In genomic region chr2:10375024-10375372, GRCm38 (mm10) we compare ENCODE assay signal across 8 mouse cellular contexts. TPM values are rescaled to one million over a fixed set of nuclear protein-coding genes. Genes with fewer than 3 reads are reported as not detected.
A peak's percentile ranks its signal among the peaks of the same experiment; 100 is the strongest.
DNase-seq lines count a peak whose midpoint lies in the region; ATAC-seq and TF ChIP-seq lines count a peak whose summit lies in the region.

No protein-coding gene starts in this region.

- H3K4me3 ChIP-seq in embryonic facial prominence, embryonic 14.5 days (ENCODE audit: low read depth, low read length): peak overlapping the region; percentile 64
- H3K4me3 ChIP-seq in hindbrain, postnatal 0 days (ENCODE audit: low read length): peak overlapping the region; percentile 70
- peak overlapping the region; percentile 58 for H3K4me3 ChIP-seq in liver, postnatal 0 days (ENCODE audit: low read depth, low read length)
- H3K4me3 ChIP-seq in stomach, embryonic 15.5 days (replicated peaks): peak overlapping the region; percentile 56

- H3K4me1 ChIP-seq in embryonic facial prominence, embryonic 14.5 days (ENCODE audit: control insufficient read depth, insufficient read depth, low read length): peaks cover 12% of the 10 kb centered on the region
- peaks cover 12% of the 10 kb centered on the region; the same call in 1 of the 2 replicates for H3K4me1 ChIP-seq in hindbrain, postnatal 0 days (ENCODE audit: insufficient read depth, low read length)
- peaks cover 26% of the 10 kb centered on the region for H3K4me1 ChIP-seq in liver, postnatal 0 days (ENCODE audit: insufficient read depth)
- peaks cover 21% of the 10 kb centered on the region for H3K4me1 ChIP-seq in stomach, embryonic 15.5 days

- no peak for TF ChIP-seq CTCF in hindbrain, postnatal 0 days (IDR thresholded peaks at IDR 0.05; ENCODE audit: low read depth)
- TF ChIP-seq CTCF in liver, postnatal 0 days (IDR thresholded peaks at IDR 0.05; ENCODE audit: low read depth): no peak

- no peak for ATAC-seq in embryonic facial prominence, embryonic 14.5 days (ENCODE audit: low read depth)
- peak; percentile 39 for ATAC-seq in hindbrain, postnatal 0 days
- no peak for ATAC-seq in liver, postnatal 0 days
- ATAC-seq in stomach, embryonic 15.5 days (ENCODE audit: insufficient read depth, low FRiP score, low read depth): no peak
- no peak for ATAC-seq in erythroid progenitor cell, adult 5-6 weeks (replicated peaks; ENCODE audit: low FRiP score, poor library complexity, severe bottlenecking)

- no peaks in the 10 kb centered on the region for H3K9me3 ChIP-seq in embryonic facial prominence, embryonic 14.5 days (ENCODE audit: control insufficient read depth, low read length)
- H3K9me3 ChIP-seq in hindbrain, postnatal 0 days (ENCODE audit: low read length): no peaks in the 10 kb centered on the region
- H3K9me3 ChIP-seq in liver, postnatal 0 days (ENCODE audit: low read length): no peaks in the 10 kb centered on the region
- H3K9me3 ChIP-seq in stomach, embryonic 15.5 days: no peaks in the 10 kb centered on the region

- H3K9ac ChIP-seq in embryonic facial prominence, embryonic 14.5 days (ENCODE audit: low read depth, low read length): peak overlapping the region; percentile 58
- H3K9ac ChIP-seq in hindbrain, postnatal 0 days (replicated peaks; ENCODE audit: low read length): peak overlapping the region; percentile 48
- no peak overlapping the region; the same call in 1 of the 2 replicates for H3K9ac ChIP-seq in liver, postnatal 0 days (replicated peaks)
- peak overlapping the region; percentile 7; the same call in 1 of the 2 replicates for H3K9ac ChIP-seq in stomach, embryonic 15.5 days

- peak overlapping the region; percentile 91 for H3K4me2 ChIP-seq in embryonic facial prominence, embryonic 14.5 days (ENCODE audit: low read depth, low read length)
- H3K4me2 ChIP-seq in hindbrain, postnatal 0 days (ENCODE audit: low read depth, low read length): peak overlapping the region; percentile 98
- H3K4me2 ChIP-seq in liver, postnatal 0 days (ENCODE audit: low read depth, low read length): peak overlapping the region; percentile 93
- H3K4me2 ChIP-seq in stomach, embryonic 15.5 days: peak overlapping the region; percentile 98

- H3K27me3 ChIP-seq in embryonic facial prominence, embryonic 14.5 days (replicated peaks; ENCODE audit: control insufficient read depth, insufficient read depth, low read length): peaks cover 59% of the 10 kb centered on the region
- peaks cover 22% of the 10 kb centered on the region for H3K27me3 ChIP-seq in hindbrain, postnatal 0 days (ENCODE audit: insufficient read depth, low read length)
- H3K27me3 ChIP-seq in liver, postnatal 0 days (ENCODE audit: insufficient read depth, low read length): peaks cover 60% of the 10 kb centered on the region
- peaks cover 29% of the 10 kb centered on the region for H3K27me3 ChIP-seq in stomach, embryonic 15.5 days (replicated peaks)

- under 1% methylated on average over 22 of the region's 22 CpGs for WGBS in embryonic facial prominence, embryonic 14.5 days
- 0% methylated on average over 22 of the region's 22 CpGs for WGBS in hindbrain, postnatal 0 days
- WGBS in liver, postnatal 0 days (ENCODE audit: insufficient replicate concordance): 2% methylated on average over 22 of the region's 22 CpGs
- WGBS in stomach, embryonic 15.5 days: under 1% methylated on average over 22 of the region's 22 CpGs

- H3K36me3 ChIP-seq in embryonic facial prominence, embryonic 14.5 days (ENCODE audit: control insufficient read depth, insufficient read depth, low read length): no peaks in the 10 kb centered on the region
- H3K36me3 ChIP-seq in hindbrain, postnatal 0 days (ENCODE audit: insufficient read depth, low read length): no peaks in the 10 kb centered on the region
- no peaks in the 10 kb centered on the region for H3K36me3 ChIP-seq in liver, postnatal 0 days (replicated peaks; ENCODE audit: insufficient read depth, low read length)
- no peaks in the 10 kb centered on the region for H3K36me3 ChIP-seq in stomach, embryonic 15.5 days

- TF ChIP-seq EP300 in liver, postnatal 0 days (IDR thresholded peaks at IDR 0.05; ENCODE audit: low read depth): no peak

- no peak overlapping the region for H3K27ac ChIP-seq in embryonic facial prominence, embryonic 14.5 days (replicated peaks; ENCODE audit: low read depth, low read length)
- no peak overlapping the region for H3K27ac ChIP-seq in hindbrain, postnatal 0 days
- H3K27ac ChIP-seq in liver, postnatal 0 days (ENCODE audit: low read depth): no peak overlapping the region
- no peak overlapping the region for H3K27ac ChIP-seq in stomach, embryonic 15.5 days

- peak; percentile 24 for DNase-seq in gastrocnemius, postnatal 10 days
- DNase-seq in gastrocnemius, adult 8-10 months (ENCODE audit: low spot score in 2 of 2): no peak
- DNase-seq in ES-CJ7 (ENCODE audit: low read depth, low spot score): peak; percentile 45
- DNase-seq in embryonic facial prominence, embryonic 14.5 days (ENCODE audit: low spot score): peak; percentile 29
- peak; percentile 70 for DNase-seq in hindbrain, postnatal 0 days (ENCODE audit: low spot score)
- no peak for DNase-seq in liver, postnatal 0 days

RNA-seq across cellular contexts. Expression of gene Sfmbt2, which starts 4.7 kb away (rescaled TPM):
- total RNA-seq in gastrocnemius, postnatal 10 days (2021): under 1 TPM; 0.54 to 0.72 TPM
- total RNA-seq in gastrocnemius, adult 8-10 months (2022): under 1 TPM in 2 of 4 experiments, not detected in 2; 0.08 to 0.20 TPM
- polyA plus RNA-seq in embryonic facial prominence, embryonic 14.5 days (2014; fragmentation: Nextera tagmentation; extraction: Ambion mirVana): 2.4 and 2.5 TPM in 2 replicates
- total RNA-seq in hindbrain, postnatal 0 days (2014; rRNA removed): 6.8 and 7.2 TPM in 2 replicates
- 5.2 and 6.2 TPM in 2 replicates for polyA plus RNA-seq in hindbrain, postnatal 0 days (2015; fragmentation: Nextera tagmentation; extraction: Ambion mirVana)
- polyA plus RNA-seq in liver, postnatal 0 days (2015; fragmentation: Nextera tagmentation; extraction: Ambion mirVana): 0.25 and 0.39 TPM in 2 replicates
- polyA plus RNA-seq in stomach, embryonic 15.5 days (2015; fragmentation: Nextera tagmentation; extraction: Ambion mirVana): 3.0 TPM in 2 replicates
- 2.2 TPM in 1 of 2 replicates, not detected in the other for total RNA-seq in erythroid progenitor cell, adult 5-6 weeks (2015; ENCODE audit: low replicate concordance)
- total RNA-seq in erythroid progenitor cell, adult 5-6 weeks (2017; ENCODE audit: low replicate concordance): 0.38 and 0.51 TPM in 2 replicates

Comparison
In these comparisons a context has a peak if more than half of its experiments do, and no peak if none do; other contexts are left out.
1. DNase-seq: peak in gastrocnemius, postnatal 10 days (single experiment), ES-CJ7 (single experiment), embryonic facial prominence, embryonic 14.5 days (single experiment) and hindbrain, postnatal 0 days (single experiment); none in gastrocnemius, adult 8-10 months (0 of 2) and liver, postnatal 0 days (single experiment).
2. Peak in every context shown above with its lines, with median percentiles within 50 percentile points of each other: H3K4me2 ChIP-seq and H3K4me3 ChIP-seq.